Mouse (Mus musculus) small intestine, adult 2 months (tissue): ENCODE measurements around the gene Rp9.

Experiments
- CTCF ChIP-seq: fragments of 200-500 bp; IDR thresholded peaks from 2 replicates; pipeline ENCODE4 v1.5.1; 2012; ENCODE audit warnings: low read depth, mild to moderate bottlenecking, control low read depth, inconsistent platforms, low read length, moderate library complexity, mixed read lengths; ENCODE audit not compliant: insufficient replicate concordance, insufficient read length; ENCODE audit errors: extremely low read depth
- POLR2A ChIP-seq: fragments of 200-500 bp; IDR thresholded peaks from 2 replicates; pipeline ENCODE4 v1.6.1; 2012; ENCODE audit warnings: low read depth, mild to moderate bottlenecking, control low read depth, inconsistent platforms, low read length, moderate library complexity

- no peak for TF ChIP-seq CTCF
- TF ChIP-seq POLR2A, result peak; percentile 94
Observed at GRCm38 (mm10) chr9:22468170-22468898, 1.2 kb downstream of the Rp9 start.
